Mouse (Mus musculus): Measurements from ENCODE around the gene Asb15. TPM values are rescaled to one million over a fixed set of nuclear protein-coding genes. Genes with fewer than 3 reads are reported as not detected.

Asb15 gene
- not detected in 2 replicates for polyA plus RNA-seq (2012; ENCODE audit: insufficient read depth, insufficient read length, low replicate concordance, missing spikeins)

- H3K27ac ChIP-seq (ENCODE audit: insufficient read depth, low read depth, low read length) = 0 out of 2 replicates have a peak within 1 kb of the TSS, but pooled peaks have one; percentile 2
- TF ChIP-seq POLR2A (IDR thresholded peaks at IDR 0.05; ENCODE audit: insufficient read depth, low read depth, low read length) (no peak), CTCF (IDR thresholded peaks at IDR 0.05; ENCODE audit: insufficient read depth, low read depth, low read length) (no peak)
- H3K4me3 ChIP-seq (ENCODE audit: insufficient read depth, low read depth, low read length) = peak within 1 kb of the TSS; percentile 60
- peaks cover 3% of the 10 kb centered on the region; the same call in 1 of the 2 replicates for H3K4me1 ChIP-seq (ENCODE audit: control insufficient read depth, insufficient read depth, low read length)
- WGBS = 50% methylated on average over 2 of the region's 2 CpGs
These were observed at the start of gene Asb15 for GRCm38 (mm10) chr6:24528064-24528243. Gene Asb15 (plus strand): TSS chr6:24528144.

- no peak overlapping the region for H3K4me3 ChIP-seq (ENCODE audit: insufficient read depth, low read depth, low read length)
- no peak overlapping the region for H3K27ac ChIP-seq (ENCODE audit: insufficient read depth, low read depth, low read length)
- 89% methylated on average over 5 of the region's 5 CpGs for WGBS
- no peaks in the 10 kb centered on the region for H3K4me1 ChIP-seq (ENCODE audit: control insufficient read depth, insufficient read depth, low read length)
- TF ChIP-seq CTCF (IDR thresholded peaks at IDR 0.05; ENCODE audit: insufficient read depth, low read depth, low read length) (no peak), POLR2A (IDR thresholded peaks at IDR 0.05; ENCODE audit: insufficient read depth, low read depth, low read length) (no peak)
These were observed 41.4 kb upstream of the Asb15 start for GRCm38 (mm10) chr6:24486530-24486929.

GRCm38 (mm10) chr6:24490341-24490740 is 37.6 kb upstream of the Asb15 start:
- Histone ChIP-seq H3K4me3 (ENCODE audit: insufficient read depth, low read depth, low read length) (no peak overlapping the region), H3K27ac (ENCODE audit: insufficient read depth, low read depth, low read length) (no peak overlapping the region), H3K4me1 (ENCODE audit: control insufficient read depth, insufficient read depth, low read length) (no peaks in the 10 kb centered on the region)
- 15% methylated on average over 1 of the region's 1 CpGs for WGBS
- TF ChIP-seq CTCF (IDR thresholded peaks at IDR 0.05; ENCODE audit: insufficient read depth, low read depth, low read length) (no peak), POLR2A (IDR thresholded peaks at IDR 0.05; ENCODE audit: insufficient read depth, low read depth, low read length) (no peak)

- no peaks in the 10 kb centered on the region for H3K4me1 ChIP-seq (ENCODE audit: control insufficient read depth, insufficient read depth, low read length)
- TF ChIP-seq CTCF (IDR thresholded peaks at IDR 0.05; ENCODE audit: insufficient read depth, low read depth, low read length) (no peak), POLR2A (IDR thresholded peaks at IDR 0.05; ENCODE audit: insufficient read depth, low read depth, low read length) (no peak)
- H3K27ac ChIP-seq (ENCODE audit: insufficient read depth, low read depth, low read length) = no peak overlapping the region
- no peak overlapping the region for H3K4me3 ChIP-seq (ENCODE audit: insufficient read depth, low read depth, low read length)
- WGBS = 64% methylated on average over 2 of the region's 2 CpGs
These were observed 23.8 kb upstream of the Asb15 start for GRCm38 (mm10) chr6:24504141-24504540.

- WGBS = 19% methylated on average over 13 of the region's 13 CpGs
- H3K4me3 ChIP-seq (ENCODE audit: insufficient read depth, low read depth, low read length) = peak within 1 kb of the TSS; percentile 26
These were observed 13.2 kb upstream of the Asb15 start, which contains the start of gene Iqub for GRCm38 (mm10) chr6:24514552-24515284. Gene Iqub (minus strand): TSS chr6:24515067.

GRCm38 (mm10) chr6:24516197-24516596 is 11.7 kb upstream of the Asb15 start:
- peaks cover 4% of the 10 kb centered on the region for H3K4me1 ChIP-seq (ENCODE audit: control insufficient read depth, insufficient read depth, low read length)
- H3K27ac ChIP-seq (ENCODE audit: insufficient read depth, low read depth, low read length) = no peak overlapping the region
- H3K4me3 ChIP-seq (ENCODE audit: insufficient read depth, low read depth, low read length) = no peak overlapping the region
- 46% methylated on average over 2 of the region's 2 CpGs for WGBS
- TF ChIP-seq CTCF (IDR thresholded peaks at IDR 0.05; ENCODE audit: insufficient read depth, low read depth, low read length) = no peak
- no peak for TF ChIP-seq POLR2A (IDR thresholded peaks at IDR 0.05; ENCODE audit: insufficient read depth, low read depth, low read length)

More at GRCm38 (mm10) chr6:24514552-24515284, 13.2 kb upstream of the Asb15 start, which contains the start of gene Iqub:
- TF ChIP-seq CTCF (IDR thresholded peaks at IDR 0.05; ENCODE audit: insufficient read depth, low read depth, low read length) (no peak), POLR2A (IDR thresholded peaks at IDR 0.05; ENCODE audit: insufficient read depth, low read depth, low read length) (no peak)
- peaks cover 4% of the 10 kb centered on the region for H3K4me1 ChIP-seq (ENCODE audit: control insufficient read depth, insufficient read depth, low read length)
- no peak within 1 kb of the TSS; the same call in 1 of the 2 replicates for H3K27ac ChIP-seq (ENCODE audit: insufficient read depth, low read depth, low read length)

- H3K4me1 ChIP-seq (ENCODE audit: control insufficient read depth, insufficient read depth, low read length) = peaks cover 3% of the 10 kb centered on the region; the same call in 1 of the 2 replicates
- no peak overlapping the region for H3K4me3 ChIP-seq (ENCODE audit: insufficient read depth, low read depth, low read length)
- H3K27ac ChIP-seq (ENCODE audit: insufficient read depth, low read depth, low read length) = no peak overlapping the region
- no peak for TF ChIP-seq CTCF (IDR thresholded peaks at IDR 0.05; ENCODE audit: insufficient read depth, low read depth, low read length)
- TF ChIP-seq POLR2A (IDR thresholded peaks at IDR 0.05; ENCODE audit: insufficient read depth, low read depth, low read length) = no peak
- WGBS = 80% methylated on average over 3 of the region's 3 CpGs
These were observed 2.2 kb upstream of the Asb15 start for GRCm38 (mm10) chr6:24525705-24526104.

GRCm38 (mm10) chr6:24527155-24528063 is 535 bp upstream of the Asb15 start, which contains the start of gene Ndufa5:
Gene Ndufa5 (minus strand): TSS chr6:24528013.
- peaks cover 3% of the 10 kb centered on the region; the same call in 1 of the 2 replicates for H3K4me1 ChIP-seq (ENCODE audit: control insufficient read depth, insufficient read depth, low read length)
- TF ChIP-seq CTCF (IDR thresholded peaks at IDR 0.05; ENCODE audit: insufficient read depth, low read depth, low read length) (no peak), POLR2A (IDR thresholded peaks at IDR 0.05; ENCODE audit: insufficient read depth, low read depth, low read length) (peak; percentile 77)
- peak within 1 kb of the TSS; percentile 60 for H3K4me3 ChIP-seq (ENCODE audit: insufficient read depth, low read depth, low read length)
- 0 out of 2 replicates have a peak within 1 kb of the TSS, but pooled peaks have one; percentile 2 for H3K27ac ChIP-seq (ENCODE audit: insufficient read depth, low read depth, low read length)
- under 1% methylated on average over 53 of the region's 53 CpGs for WGBS
